Mouse (Mus musculus) embryonic fibroblast, embryonic 13.5 days (primary cell): ENCODE results near the gene Hsd11b2. TPM values are rescaled to one million over a fixed set of nuclear protein-coding genes. Genes with fewer than 3 reads are reported as not detected.

ENCODE experiments used
- H3K27ac ChIP-seq: 2 replicates; pipeline ENCODE4 v1.5.1; 2012; ENCODE audit warnings: low read length, control low read depth, inconsistent platforms; ENCODE audit not compliant: insufficient read depth
- H3K4me1 ChIP-seq: 2 replicates; pipeline ENCODE4 v1.6.1; 2011; ENCODE audit warnings: low read length; ENCODE audit not compliant: control insufficient read depth, insufficient read depth
- H3K4me3 ChIP-seq: 2 replicates; pipeline ENCODE4 v1.5.1; 2011; ENCODE audit warnings: mild to moderate bottlenecking, control low read depth, low read length; ENCODE audit not compliant: insufficient read depth
- CTCF ChIP-seq: IDR thresholded peaks from 2 replicates; pipeline ENCODE4 v1.5.1; 2011; ENCODE audit warnings: mild to moderate bottlenecking, control low read depth, low read length, moderate library complexity, borderline replicate concordance; ENCODE audit not compliant: insufficient read depth
- POLR2A ChIP-seq: IDR thresholded peaks from 2 replicates; pipeline ENCODE4 v1.6.1; 2011; ENCODE audit warnings: low read depth, mild to moderate bottlenecking, control low read depth, low read length, moderate library complexity
- polyA plus RNA-seq: library from polyadenylated mRNA; stranded (reverse); fragments of >200 nt; gene quantifications from 2 replicates; pipeline ENCODE4 v1.2.4, GENCODE M21; 2011; ENCODE audit warnings: low read depth; ENCODE audit not compliant: missing spikeins, insufficient read length

Hsd11b2 gene
- polyA plus RNA-seq, 1 experiment: 0.28 TPM

DNA sequence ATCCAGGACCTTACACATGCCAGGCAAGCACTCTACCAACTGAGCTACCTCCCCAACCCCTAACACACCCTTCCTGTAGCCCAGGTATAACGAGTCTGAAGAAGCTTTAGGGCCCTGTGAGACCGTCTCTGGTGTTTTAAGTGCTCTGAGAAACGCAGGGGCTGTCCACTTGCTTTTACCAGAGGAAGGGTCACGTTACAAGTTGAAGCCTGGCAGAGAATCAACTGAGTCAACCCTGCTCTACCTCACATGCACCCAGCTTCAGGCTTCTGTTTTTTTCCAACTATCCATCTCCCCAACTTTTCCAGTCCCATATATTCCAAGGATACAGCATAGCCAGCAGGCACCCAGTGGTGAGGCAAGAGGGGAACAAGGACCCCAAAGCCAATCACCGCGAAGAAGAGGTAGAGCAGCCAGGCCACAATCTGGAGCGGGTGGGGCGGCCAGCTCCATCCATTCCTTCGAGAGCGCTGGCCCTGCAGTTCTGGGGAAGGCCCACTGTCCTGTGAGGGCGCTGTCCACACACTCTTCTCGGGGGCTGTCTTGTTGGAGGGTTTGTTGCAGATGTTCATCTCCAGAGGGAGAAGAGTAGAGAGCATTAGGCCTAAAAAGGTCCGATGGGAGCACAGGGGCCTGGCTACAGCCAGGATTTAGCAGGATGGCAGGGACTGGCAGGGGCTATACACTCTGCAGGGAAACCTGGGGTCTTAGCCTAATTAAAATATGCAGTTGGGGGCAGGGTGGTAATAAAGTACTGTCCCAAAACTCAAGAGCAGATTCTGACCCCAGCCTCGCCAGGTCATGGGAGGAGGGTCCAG, 35.1 kb upstream of the Hsd11b2 start:
- no peak overlapping the region for H3K4me3 ChIP-seq
- peaks cover 26% of the 10 kb centered on the region for H3K4me1 ChIP-seq
- no peak for TF ChIP-seq POLR2A
- peak; percentile 64; the same call in 1 of the 2 replicates for TF ChIP-seq CTCF
- H3K27ac ChIP-seq: peak overlapping the region; percentile 98

DNA sequence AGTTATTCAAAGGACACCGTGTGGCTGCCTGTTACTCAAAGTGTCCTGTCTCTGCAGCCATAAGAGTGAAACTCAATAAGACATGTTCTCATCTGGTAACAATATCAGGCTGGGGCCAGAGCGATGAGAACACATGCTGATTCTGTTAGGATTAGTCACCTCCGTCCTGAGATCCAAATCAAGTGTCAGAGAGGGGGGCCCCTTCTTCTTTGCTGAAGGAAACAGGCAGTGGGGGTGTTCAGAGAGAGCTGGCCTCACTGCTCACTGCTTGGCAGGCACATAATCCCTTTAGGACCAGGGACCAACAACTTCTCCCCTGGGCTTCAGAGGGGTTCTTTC, 34.6 kb upstream of the Hsd11b2 start:
- peak overlapping the region; percentile 98 for H3K27ac ChIP-seq
- no peak for TF ChIP-seq POLR2A
- no peak for TF ChIP-seq CTCF
- H3K4me1 ChIP-seq: peaks cover 26% of the 10 kb centered on the region
- H3K4me3 ChIP-seq: no peak overlapping the region

- H3K27ac ChIP-seq: peak overlapping the region; percentile 98
- no peak for TF ChIP-seq POLR2A
- peak; percentile 61; the same call in 1 of the 2 replicates for TF ChIP-seq CTCF
- H3K4me3 ChIP-seq: no peak overlapping the region
- peaks cover 26% of the 10 kb centered on the region for H3K4me1 ChIP-seq
Observed at GRCm38 (mm10) chr8:105484392-105484791, 34.2 kb upstream of the Hsd11b2 start.

DNA sequence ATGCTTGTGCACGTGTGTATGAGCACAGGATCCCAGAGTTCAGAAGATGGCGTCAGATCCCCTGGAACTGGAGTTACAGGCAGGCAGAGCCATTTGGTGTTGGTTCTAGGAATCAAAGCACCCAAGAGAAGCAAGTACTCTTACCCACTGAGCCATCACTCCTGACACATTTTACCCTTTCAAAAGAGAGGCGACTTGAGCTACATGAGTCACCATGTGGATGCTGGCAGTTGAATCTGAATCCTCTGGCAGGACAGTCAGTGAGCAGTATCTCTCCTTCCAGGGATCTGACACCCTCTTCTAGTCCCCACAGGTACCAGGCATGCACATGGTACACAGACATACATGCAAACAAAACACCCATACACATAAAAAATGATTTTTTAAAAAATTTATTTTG, 30.5 kb upstream of the Hsd11b2 start:
- no peak overlapping the region for H3K27ac ChIP-seq
- peaks cover 20% of the 10 kb centered on the region for H3K4me1 ChIP-seq
- no peak overlapping the region for H3K4me3 ChIP-seq
- TF ChIP-seq CTCF (no peak), POLR2A (no peak)

- no peak overlapping the region for H3K4me3 ChIP-seq
- peaks cover 13% of the 10 kb centered on the region for H3K4me1 ChIP-seq
- TF ChIP-seq CTCF (no peak), POLR2A (no peak)
- H3K27ac ChIP-seq: no peak overlapping the region
Observed at GRCm38 (mm10) chr8:105489281-105489680, 29.3 kb upstream of the Hsd11b2 start.

GRCm38 (mm10) chr8:105493495-105493894, 25.1 kb upstream of the Hsd11b2 start:
- TF ChIP-seq POLR2A: no peak
- no peak for TF ChIP-seq CTCF
- H3K4me3 ChIP-seq: no peak overlapping the region
- H3K27ac ChIP-seq: no peak overlapping the region
- H3K4me1 ChIP-seq: peaks cover 10% of the 10 kb centered on the region

- TF ChIP-seq POLR2A (no peak), CTCF (no peak)
- Histone ChIP-seq H3K27ac (no peak overlapping the region), H3K4me3 (no peak overlapping the region), H3K4me1 (peaks cover 10% of the 10 kb centered on the region)
Observed at GRCm38 (mm10) chr8:105494566-105494965, 24.0 kb upstream of the Hsd11b2 start.

DNA sequence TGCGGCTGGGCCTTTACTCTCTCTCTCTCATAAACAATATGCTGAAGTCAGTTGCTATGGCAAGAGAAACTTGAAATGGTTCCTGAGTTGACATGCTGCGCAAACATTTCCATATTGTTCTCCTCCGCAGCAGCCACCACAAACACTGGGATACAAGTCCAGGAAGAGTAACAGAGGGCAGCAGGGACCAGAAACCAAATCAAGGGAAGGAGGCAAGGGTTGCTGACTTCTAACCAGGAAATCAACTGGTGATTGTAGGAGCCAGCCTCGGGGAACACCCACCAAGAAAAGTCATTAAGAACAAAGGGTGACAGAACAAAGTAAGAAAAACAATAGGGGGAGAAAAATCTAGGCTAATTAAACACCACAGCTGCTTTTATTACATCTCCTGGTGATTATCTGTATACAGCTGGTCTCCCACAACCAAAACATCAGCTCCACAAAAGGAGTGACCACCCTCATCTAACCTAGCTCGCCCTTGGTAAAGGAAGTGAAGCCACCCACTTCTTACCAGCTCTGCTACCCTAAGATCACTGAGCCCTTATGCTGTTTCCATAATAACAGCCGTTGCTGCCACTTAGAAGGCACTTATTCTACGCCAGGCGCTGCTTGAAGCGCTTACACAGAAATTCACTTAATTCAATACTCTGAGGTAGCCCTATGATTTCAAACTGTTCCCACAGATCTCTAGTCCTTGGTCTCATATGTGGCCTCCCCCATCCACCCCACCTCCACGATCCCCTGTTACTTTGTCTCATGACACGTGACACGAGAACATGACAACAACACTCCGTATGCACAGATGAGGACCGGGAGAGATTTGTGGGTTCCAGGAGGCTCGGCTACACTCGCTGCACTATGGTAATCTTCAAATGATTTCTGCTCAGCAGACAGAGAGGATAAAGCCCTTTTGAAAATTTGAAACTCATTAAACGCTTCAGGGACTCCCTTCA, 22.9 kb upstream of the Hsd11b2 start:
- no peak overlapping the region for H3K27ac ChIP-seq

GRCm38 (mm10) chr8:105496439-105497180, 21.9 kb upstream of the Hsd11b2 start, which contains the start of gene Zdhhc1:
Gene Zdhhc1, minus strand, starts transcription at chr8:105496902.
- Histone ChIP-seq H3K4me3 (peak within 1 kb of the TSS; percentile 58), H3K27ac (peak within 1 kb of the TSS; percentile 5; the same call in 1 of the 2 replicates), H3K4me1 (peaks cover 10% of the 10 kb centered on the region)
- TF ChIP-seq CTCF (peak; percentile 86), POLR2A (peak; percentile 71)

More for the DNA sequence above, 22.9 kb upstream of the Hsd11b2 start:
- TF ChIP-seq CTCF (no peak), POLR2A (no peak)
- Histone ChIP-seq H3K4me1 (peaks cover 10% of the 10 kb centered on the region), H3K4me3 (peak overlapping the region; percentile 58)
